Mouse (Mus musculus): ENCODE results near the gene Gpd2.

- no peak for TF ChIP-seq CTCF (IDR thresholded peaks at IDR 0.05; ENCODE audit: control insufficient read depth, insufficient read depth, insufficient replicate concordance, low read depth, low read length)
- no peak for TF ChIP-seq POLR2A (IDR thresholded peaks at IDR 0.05; ENCODE audit: control insufficient read depth, low read depth, low read length)
These were observed 74.9 kb downstream of the Gpd2 start for GRCm38 (mm10) chr2:57312268-57312797.
